Mouse (Mus musculus) cerebellum, postnatal 14 days (tissue): Measurements from ENCODE around the gene Gpr83.

Source experiments
- DNase-seq, 2 experiments: peaks; one replicate each; pipeline ENCODE4 v3.0.0; 2021; ENCODE audit warnings: mixed read lengths in 2 of 2

Gpr83 gene

GRCm38 (mm10) chr9:14859868-14860639 lies at the start of gene Gpr83:
TSS of gene Gpr83 (plus strand) at chr9:14860210.
- peak; percentile 33 to 43 for DNase-seq

GRCm38 (mm10) chr9:14821396-14821795 lies 38.6 kb upstream of the Gpr83 start:
- no peak for DNase-seq

GRCm38 (mm10) chr9:14824840-14825239 lies 35.2 kb upstream of the Gpr83 start:
- no peak for DNase-seq

GRCm38 (mm10) chr9:14827875-14828274 lies 32.1 kb upstream of the Gpr83 start:
- DNase-seq, result no peak

GRCm38 (mm10) chr9:14832046-14832445 lies 28.0 kb upstream of the Gpr83 start:
- DNase-seq, result no peak

GRCm38 (mm10) chr9:14835335-14836075 lies 24.5 kb upstream of the Gpr83 start:
- no peak for DNase-seq

GRCm38 (mm10) chr9:14839527-14839926 lies 20.5 kb upstream of the Gpr83 start:
- peak; percentile 34 to 53 for DNase-seq

GRCm38 (mm10) chr9:14839970-14840369 lies 20.0 kb upstream of the Gpr83 start:
- no peak for DNase-seq

- DNase-seq, result peak in 1 of 2 experiments; percentile 26
Measured at GRCm38 (mm10) chr9:14841878-14842761, 17.9 kb upstream of the Gpr83 start.

- DNase-seq, result no peak
Measured at GRCm38 (mm10) chr9:14843311-14843857, 16.6 kb upstream of the Gpr83 start.

- no peak for DNase-seq
Measured at GRCm38 (mm10) chr9:14843901-14844300, 16.1 kb upstream of the Gpr83 start.

- no peak for DNase-seq
Measured at GRCm38 (mm10) chr9:14846428-14846827, 13.6 kb upstream of the Gpr83 start.

GRCm38 (mm10) chr9:14848267-14848935 lies 11.6 kb upstream of the Gpr83 start:
- DNase-seq, result no peak

- no peak for DNase-seq
Measured at GRCm38 (mm10) chr9:14854585-14854984, 5.4 kb upstream of the Gpr83 start.

GRCm38 (mm10) chr9:14856922-14857654 lies 2.9 kb upstream of the Gpr83 start:
- DNase-seq, result peak; percentile 70 to 79

GRCm38 (mm10) chr9:14858170-14858706 lies 1.8 kb upstream of the Gpr83 start:
- DNase-seq, result peak in 1 of 2 experiments; percentile 44

- DNase-seq, result no peak
Measured at GRCm38 (mm10) chr9:14858782-14859181, 1.2 kb upstream of the Gpr83 start.

- DNase-seq, result no peak
Measured at GRCm38 (mm10) chr9:14863126-14863525, 3.1 kb downstream of the Gpr83 start.

- no peak for DNase-seq
Measured at GRCm38 (mm10) chr9:14864726-14865125, 4.7 kb downstream of the Gpr83 start.

- peak; percentile 69 to 78 for DNase-seq
Measured at GRCm38 (mm10) chr9:14866957-14867356, 6.9 kb downstream of the Gpr83 start.

- DNase-seq, result no peak
Measured at GRCm38 (mm10) chr9:14868326-14868725, 8.3 kb downstream of the Gpr83 start.
